Mouse (Mus musculus) G1E (cell line): Measurements from ENCODE around the gene Kcnn3. TPM values are rescaled to one million over a fixed set of nuclear protein-coding genes. Genes with fewer than 3 reads are reported as not detected.

Source experiments
- ATAC-seq: 2 replicates; pipeline ENCODE4 v1.8.0; 2016; ENCODE audit warnings: mild to moderate bottlenecking; ENCODE audit not compliant: insufficient number of reproducible peaks, poor library complexity, low FRiP score, severe bottlenecking; ENCODE audit errors: extremely low read depth
- DNase-seq: peaks from one replicate; pipeline ENCODE4 v3.0.0; 2012; ENCODE audit warnings: low spot score
- H3K27me3 ChIP-seq: 2 replicates; pipeline ENCODE4 v1.6.1; 2012; ENCODE audit warnings: mild to moderate bottlenecking, low read length, inconsistent platforms; ENCODE audit not compliant: insufficient read depth
- H3K36me3 ChIP-seq: replicated peaks from 2 replicates; pipeline ENCODE3; 2012; ENCODE audit warnings: mild to moderate bottlenecking, inconsistent platforms
- H3K4me1 ChIP-seq: 2 replicates; pipeline ENCODE4 v1.6.1; 2012; ENCODE audit warnings: low read depth, low read length, inconsistent platforms, mixed read lengths; ENCODE audit not compliant: insufficient read depth
- H3K4me3 ChIP-seq: 2 replicates; pipeline ENCODE4 v1.5.1; 2012; ENCODE audit warnings: low read depth, mild to moderate bottlenecking, inconsistent platforms, low read length, moderate library complexity, mixed read lengths
- H3K9me3 ChIP-seq: replicated peaks from 2 replicates; pipeline ENCODE4 v1.6.1; 2012; ENCODE audit warnings: inconsistent platforms
- CTCF ChIP-seq: IDR thresholded peaks from 2 replicates; pipeline ENCODE4 v1.5.1; 2012; ENCODE audit warnings: low read depth, low read length, inconsistent platforms, mixed read lengths
- GATA1 ChIP-seq: IDR thresholded peaks from 2 replicates; pipeline ENCODE4 v1.6.1; 2012; ENCODE audit warnings: borderline replicate concordance, low read length, inconsistent platforms, mixed read lengths
- GATA2 ChIP-seq: IDR thresholded peaks from 2 replicates; pipeline ENCODE4 v1.6.1; 2012; ENCODE audit warnings: low read depth, low read length, inconsistent platforms, borderline replicate concordance
- POLR2AphosphoS5 ChIP-seq: IDR thresholded peaks from 2 replicates; pipeline ENCODE4 v1.6.1; 2012; ENCODE audit warnings: low read depth, low read length, inconsistent platforms; ENCODE audit not compliant: insufficient replicate concordance
- TAL1 ChIP-seq: conservative IDR thresholded peaks from 2 replicates; pipeline ENCODE4 v1.6.1; 2012; ENCODE audit warnings: low read depth, low read length, inconsistent platforms, mixed read lengths
- polyA plus RNA-seq: library from polyadenylated mRNA; stranded (reverse); fragments of >175 nt; gene quantifications from 2 replicates; pipeline ENCODE4 v1.2.3, GENCODE M21; 2012
- total RNA-seq, 2 experiments: library from RNA; stranded (forward) in 1 of 2; stranded (reverse) in 1 of 2; fragments of 200-1000 nt in 1 of 2; fragments of >200 nt in 1 of 2; fragmentation: Nextera tagmentation in 1 of 2; gene quantifications; 2 replicates each; pipeline ENCODE4 v1.2.3; 2014 to 2017

The Kcnn3 gene
- total and polyA plus RNA-seq, 3 experiments, result 0.16 TPM; not detected in 2

DNA sequence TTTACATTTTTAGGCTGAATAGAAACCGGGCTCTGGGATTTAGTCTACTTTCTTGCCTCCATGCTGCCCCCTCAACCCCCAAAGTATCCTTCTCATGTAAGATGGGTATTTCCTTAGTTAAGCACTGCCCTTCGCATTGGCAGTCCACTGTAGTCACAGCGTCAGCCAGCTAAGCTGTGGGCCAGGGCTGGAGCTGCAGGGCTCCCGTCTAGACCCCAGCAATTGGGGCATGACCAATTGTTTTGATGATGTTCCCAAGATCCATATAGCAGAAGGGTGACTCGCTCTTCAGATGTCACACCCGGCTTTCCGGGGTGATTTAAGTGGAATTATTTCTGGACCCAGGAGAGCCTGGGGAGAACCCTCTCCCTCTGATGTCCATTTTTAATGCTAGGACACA, 129.9 kb downstream of the Kcnn3 start:
- DNase-seq (no peak), ATAC-seq (no peak)
- Histone ChIP-seq H3K27me3 (0 out of 2 replicates have a peak, but pooled peaks cover 6% of the 10 kb centered on the region), H3K4me3 (no peak overlapping the region), H3K4me1 (no peaks in the 10 kb centered on the region), H3K36me3 (no peaks in the 10 kb centered on the region), H3K9me3 (no peaks in the 10 kb centered on the region)
- TF ChIP-seq CTCF (no peak), TAL1 (no peak), GATA2 (no peak), POLR2AphosphoS5 (no peak), GATA1 (no peak)

- H3K36me3 ChIP-seq, result no peaks in the 10 kb centered on the region
- H3K4me1 ChIP-seq, result no peaks in the 10 kb centered on the region
- peaks cover 14% of the 10 kb centered on the region; the same call in 1 of the 2 replicates for H3K27me3 ChIP-seq
- no peaks in the 10 kb centered on the region for H3K9me3 ChIP-seq
- H3K4me3 ChIP-seq, result no peak overlapping the region
- no peak for ATAC-seq
- no peak for TF ChIP-seq GATA1
- TF ChIP-seq GATA2, result no peak
- DNase-seq, result no peak
These were observed 133.4 kb downstream of the Kcnn3 start for GRCm38 (mm10) chr3:89653231-89653954.

GRCm38 (mm10) chr3:89657092-89657491, 137.1 kb downstream of the Kcnn3 start:
- H3K4me1 ChIP-seq, result no peaks in the 10 kb centered on the region
- H3K9me3 ChIP-seq, result no peaks in the 10 kb centered on the region
- ATAC-seq (no peak), DNase-seq (no peak)
- no peak for TF ChIP-seq POLR2AphosphoS5
- TF ChIP-seq GATA2, result no peak
- no peak for TF ChIP-seq GATA1
- TF ChIP-seq TAL1, result no peak
- H3K4me3 ChIP-seq, result no peak overlapping the region
- H3K27me3 ChIP-seq, result peaks cover 17% of the 10 kb centered on the region; the same call in 1 of the 2 replicates
- H3K36me3 ChIP-seq, result no peaks in the 10 kb centered on the region

DNA sequence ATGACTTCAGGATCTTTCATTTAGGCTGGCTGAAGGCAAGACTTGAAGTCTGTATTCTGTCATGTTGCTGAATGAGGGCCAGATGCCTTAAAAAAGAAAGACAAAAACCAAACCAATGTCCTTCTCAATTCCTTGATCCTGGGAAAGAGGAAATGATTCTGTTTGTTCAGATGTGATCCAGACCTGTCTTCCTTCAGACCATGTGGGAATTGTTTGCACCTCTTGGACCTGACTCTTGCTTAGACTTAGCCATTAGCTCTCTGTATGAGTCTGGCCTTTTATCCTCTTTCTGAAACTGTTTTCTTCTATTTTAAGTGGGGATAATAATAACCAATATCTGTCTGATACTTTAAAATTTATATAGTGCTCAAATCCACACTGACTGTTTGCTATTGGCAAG, 138.5 kb downstream of the Kcnn3 start:
- DNase-seq, result no peak
- TF ChIP-seq GATA2, result no peak
- no peak for TF ChIP-seq GATA1
- TF ChIP-seq POLR2AphosphoS5, result no peak
- TF ChIP-seq CTCF, result no peak
- H3K4me3 ChIP-seq, result no peak overlapping the region
- no peaks in the 10 kb centered on the region for H3K36me3 ChIP-seq
- ATAC-seq, result no peak
- no peaks in the 10 kb centered on the region for H3K4me1 ChIP-seq
- H3K9me3 ChIP-seq, result no peaks in the 10 kb centered on the region
- peaks cover 17% of the 10 kb centered on the region; the same call in 1 of the 2 replicates for H3K27me3 ChIP-seq

DNA sequence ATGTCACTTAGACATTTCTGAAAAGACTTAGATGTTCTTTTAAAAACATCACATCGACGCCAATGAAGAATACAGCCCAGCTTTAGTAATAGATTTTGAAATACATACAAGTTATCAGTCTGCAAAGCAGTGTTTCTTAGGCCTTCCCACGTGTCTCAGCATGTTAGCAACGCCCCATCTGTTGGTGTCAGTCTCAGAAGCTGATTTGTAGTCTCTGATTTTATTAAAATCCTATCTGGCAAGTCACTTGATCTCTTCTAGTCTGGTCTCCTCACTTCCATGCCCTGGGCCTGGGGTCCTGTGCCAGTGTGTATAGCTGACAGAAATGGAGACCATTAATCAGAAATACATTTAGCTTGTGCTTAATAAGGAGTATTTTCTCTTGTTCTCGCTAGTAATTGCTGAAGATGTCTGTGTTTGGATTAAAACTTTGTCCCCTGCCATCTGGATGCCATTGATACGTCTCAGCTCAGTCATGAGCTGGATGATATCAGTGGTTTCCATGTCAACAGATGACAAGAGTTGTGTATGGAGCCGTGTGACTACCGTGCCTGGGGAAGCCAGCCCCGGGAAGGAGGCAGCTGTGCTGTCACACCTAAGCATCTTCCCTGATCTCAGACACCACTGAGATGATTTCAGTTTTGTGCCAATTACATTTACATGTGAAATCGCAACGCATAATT, 140.1 kb downstream of the Kcnn3 start:
- Histone ChIP-seq H3K4me1 (no peaks in the 10 kb centered on the region), H3K4me3 (no peak overlapping the region), H3K27me3 (peaks cover 17% of the 10 kb centered on the region; the same call in 1 of the 2 replicates), H3K9me3 (no peaks in the 10 kb centered on the region), H3K36me3 (no peaks in the 10 kb centered on the region)
- TF ChIP-seq GATA1, result no peak
- no peak for TF ChIP-seq POLR2AphosphoS5
- no peak for TF ChIP-seq CTCF
- no peak for TF ChIP-seq TAL1
- TF ChIP-seq GATA2, result no peak
- no peak for ATAC-seq
- DNase-seq, result no peak

GRCm38 (mm10) chr3:89664808-89665207, 144.8 kb downstream of the Kcnn3 start:
- Histone ChIP-seq H3K27me3 (peaks cover 3% of the 10 kb centered on the region; the same call in 1 of the 2 replicates), H3K4me3 (no peak overlapping the region), H3K9me3 (no peaks in the 10 kb centered on the region), H3K36me3 (no peaks in the 10 kb centered on the region), H3K4me1 (no peaks in the 10 kb centered on the region; the same call in 1 of the 2 replicates)
- DNase-seq (no peak), ATAC-seq (no peak)
- TF ChIP-seq CTCF (0 out of 2 replicates have a peak, but pooled peaks have one; percentile 8), GATA1 (no peak)
